8 mouse cellular contexts compared by ENCODE assay signal in the genomic region with DNA sequence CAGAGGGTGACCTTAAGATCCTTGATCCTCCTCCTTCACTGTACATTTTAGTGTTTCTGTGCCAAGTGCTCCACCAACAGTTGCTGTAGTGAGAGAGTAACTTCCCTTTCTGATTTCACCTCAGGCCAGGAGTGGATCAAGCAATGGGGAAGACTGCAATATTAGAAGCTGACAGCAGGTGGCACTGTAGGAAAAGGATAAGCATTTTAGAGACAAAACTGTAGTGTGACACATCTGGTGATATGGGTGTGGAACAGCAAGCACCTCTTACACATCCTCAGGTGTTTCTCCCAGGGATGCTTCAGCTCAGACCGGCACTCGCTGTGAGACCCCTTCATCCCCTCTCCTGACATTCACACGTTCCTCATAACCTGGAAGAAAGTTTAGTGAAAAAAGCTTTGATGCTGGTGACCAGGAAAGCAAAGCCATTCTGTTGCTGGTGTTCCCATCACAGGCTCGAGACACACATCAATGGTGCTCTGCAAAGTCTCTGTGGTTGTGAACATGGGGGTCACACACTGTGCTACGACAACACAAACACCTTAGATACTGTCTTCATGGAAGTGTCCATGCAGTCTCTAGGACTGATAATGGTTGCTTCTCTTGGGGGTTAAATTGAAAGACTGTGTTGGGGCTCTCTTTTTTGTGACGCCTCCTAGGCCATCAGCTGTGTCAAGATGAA.
A peak's percentile ranks its signal among the peaks of the same experiment; 100 is the strongest.
DNase-seq lines count a peak whose midpoint lies in the region.

No protein-coding gene starts in this region.

- peak; percentile 79 for DNase-seq in CD4-positive, CD25-positive, alpha-beta regulatory T cell, adult 2 months (ENCODE audit: low read depth, low spot score)
- peak; percentile 91 for DNase-seq in adrenal gland, postnatal 10 days
- DNase-seq in embryo, embryonic 11 days, result peak; percentile 74
- peak; percentile 86 for DNase-seq in heart, adult 8-10 months (ENCODE audit: low spot score)
- peak; percentile 81 to 91 for DNase-seq in kidney, postnatal 36 days
- peak; percentile 51 to 71 for DNase-seq in lung, adult 18-20 months
- DNase-seq in ovary, adult 18-20 months (ENCODE audit: low spot score), result peak; percentile 23
- peak; percentile 7 to 11 for DNase-seq in thymus, adult 18-20 months

Comparison
In these comparisons a context has a peak if more than half of its experiments do, and no peak if none do; other contexts are left out.
1. Peak in every context shown above with its lines: DNase-seq.
2. DNase-seq: peak in every context shown above with its lines; median percentile 91 in adrenal gland, postnatal 10 days; 86 in heart, adult 8-10 months; 86 in kidney, postnatal 36 days; 79 in CD4-positive, CD25-positive, alpha-beta regulatory T cell, adult 2 months; 74 in embryo, embryonic 11 days; 61 in lung, adult 18-20 months; 23 in ovary, adult 18-20 months; 9 in thymus, adult 18-20 months.